Mouse (Mus musculus) cerebellum, adult (tissue): ENCODE measurements around the gene Tmprss13.
A peak's percentile ranks its signal among the peaks of the same experiment; 100 is the strongest.

ENCODE experiments used
- ATAC-seq: cut with Nextera tagmentation; 2 replicates; pipeline ENCODE4 v1.9.2; 2017; ENCODE audit warnings: mild to moderate bottlenecking, moderate library complexity, mixed read lengths; ENCODE audit not compliant: insufficient number of reproducible peaks, low FRiP score, low TSS enrichment

The Tmprss13 gene

GRCm38 (mm10) chr9:45380411-45381251 is 61.7 kb downstream of the Tmprss13 start:
- peak; percentile 76 for ATAC-seq

GRCm38 (mm10) chr9:45382336-45382735 is 63.4 kb downstream of the Tmprss13 start:
- ATAC-seq = 0 out of 2 replicates have a peak, but pooled peaks have one; percentile 41

GRCm38 (mm10) chr9:45382834-45383233 is 63.9 kb downstream of the Tmprss13 start:
- no peak for ATAC-seq

GRCm38 (mm10) chr9:45383883-45384282 is 65.0 kb downstream of the Tmprss13 start:
- no peak for ATAC-seq

GRCm38 (mm10) chr9:45386698-45387097 is 67.8 kb downstream of the Tmprss13 start:
- no peak for ATAC-seq

GRCm38 (mm10) chr9:45388385-45388994 is 69.6 kb downstream of the Tmprss13 start:
- peak; percentile 61; the same call in 1 of the 2 replicates for ATAC-seq

- no peak for ATAC-seq
These were observed 70.7 kb downstream of the Tmprss13 start for GRCm38 (mm10) chr9:45389596-45389995.

GRCm38 (mm10) chr9:45391299-45391698 is 72.4 kb downstream of the Tmprss13 start:
- no peak for ATAC-seq

- no peak for ATAC-seq
These were observed 76.3 kb downstream of the Tmprss13 start for GRCm38 (mm10) chr9:45395218-45395617.

- no peak for ATAC-seq
These were observed 76.9 kb downstream of the Tmprss13 start for GRCm38 (mm10) chr9:45395796-45396195.
